Mouse (Mus musculus) lung, postnatal 0 days (tissue): ENCODE measurements around the gene Clmp.

Source experiments
- CTCF ChIP-seq: IDR thresholded peaks from 2 replicates; pipeline ENCODE4 v1.5.1; 2016; ENCODE audit warnings: antibody characterized with exemption, mild to moderate bottlenecking
- EP300 ChIP-seq: IDR thresholded peaks from 2 replicates; pipeline ENCODE4 v1.6.1; 2016; ENCODE audit warnings: antibody characterized with exemption, mild to moderate bottlenecking, control low read depth

GRCm38 (mm10) chr9:40817325-40818028 is 131.7 kb downstream of the Clmp start:
- no peak for TF ChIP-seq CTCF
- TF ChIP-seq EP300: no peak
